Mouse (Mus musculus) small intestine, adult 2 months (tissue): ENCODE data around the gene Gm10260.

Experiments used
- CTCF ChIP-seq: fragments of 200-500 bp; IDR thresholded peaks from 2 replicates; pipeline ENCODE4 v1.5.1; 2012; ENCODE audit warnings: low read depth, mild to moderate bottlenecking, control low read depth, inconsistent platforms, low read length, moderate library complexity, mixed read lengths; ENCODE audit not compliant: insufficient replicate concordance, insufficient read length; ENCODE audit errors: extremely low read depth
- POLR2A ChIP-seq: fragments of 200-500 bp; IDR thresholded peaks from 2 replicates; pipeline ENCODE4 v1.6.1; 2012; ENCODE audit warnings: low read depth, mild to moderate bottlenecking, control low read depth, inconsistent platforms, low read length, moderate library complexity

DNA sequence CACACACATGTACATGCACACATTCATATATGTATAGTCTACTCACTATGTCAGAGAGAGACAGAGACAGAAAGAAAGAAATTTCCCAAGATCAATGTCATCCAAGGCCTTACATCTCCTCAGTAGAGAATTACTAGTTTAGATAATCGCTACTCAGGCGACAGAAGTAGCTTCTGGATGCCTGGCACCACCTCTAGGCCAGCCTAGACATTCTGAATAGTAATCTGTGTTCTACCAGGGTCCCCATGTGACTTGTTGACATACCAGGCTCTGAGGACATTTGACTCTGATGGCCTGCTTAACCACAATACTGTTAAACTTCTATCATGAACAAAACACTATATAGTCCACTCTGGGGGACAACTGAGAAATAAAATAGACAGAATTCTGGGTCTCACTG, 17.2 kb upstream of the Gm10260 start:
- TF ChIP-seq POLR2A (no peak), CTCF (no peak)
